Mouse (Mus musculus): ENCODE measurements around the gene H1f0. TPM values are rescaled to one million over a fixed set of nuclear protein-coding genes. Genes with fewer than 3 reads are reported as not detected.

Gene H1f0
- polyA plus RNA-seq (2014; fragmentation: Illumina TruSeq; extraction: RNeasy Lipid Tissue Mini Kit (QIAGEN cat#74804); ENCODE audit: low read depth, low replicate concordance) = 206 TPM

DNA sequence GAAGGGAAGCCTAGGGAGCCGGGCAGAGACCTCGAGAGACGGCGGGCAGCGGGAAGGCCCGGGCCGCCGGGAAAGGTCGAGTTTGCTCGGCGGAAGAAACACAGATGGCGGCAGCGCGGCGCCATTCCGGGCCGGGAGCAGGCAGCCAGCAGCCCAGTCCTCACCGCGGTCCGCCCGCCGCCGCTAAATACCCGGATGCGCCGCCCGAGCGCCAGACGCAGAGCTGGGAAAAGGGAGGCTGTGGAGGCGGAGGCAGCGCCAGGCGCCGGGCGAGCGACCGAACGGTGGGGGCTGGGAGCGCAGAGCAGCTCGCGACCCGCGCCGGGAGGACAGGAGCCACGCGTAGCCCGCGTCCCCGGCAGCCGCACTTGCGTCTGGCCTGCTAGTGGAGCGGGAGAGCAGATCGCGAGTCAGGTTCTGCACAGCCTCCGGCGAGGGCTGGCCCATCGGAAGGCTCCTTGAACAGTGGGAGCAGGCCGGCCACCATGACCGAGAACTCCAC lies at the start of gene H1f0:
Gene H1f0, plus strand, starts transcription at position 214 of the 502 bp plus-strand sequence.

DNA sequence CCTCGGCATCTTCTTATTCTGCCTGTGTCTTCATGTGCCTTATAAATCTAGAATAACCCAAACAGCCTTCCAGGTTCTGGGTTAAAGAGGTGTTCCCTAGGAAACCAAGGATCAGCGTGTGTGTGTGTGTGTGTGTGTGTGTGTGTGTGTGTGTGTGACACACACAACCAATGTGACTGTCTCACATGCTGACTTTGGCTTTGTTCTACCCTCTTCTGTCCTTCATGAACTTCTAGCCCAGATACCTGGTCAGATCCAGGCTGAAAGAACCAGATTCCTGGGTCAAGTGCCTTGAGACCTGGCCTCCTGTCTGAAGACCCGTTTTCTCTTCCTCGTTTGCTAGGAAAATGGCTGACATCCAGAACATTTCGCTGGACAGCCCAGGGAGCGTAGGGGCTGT lies 13.3 kb downstream of the H1f0 start, which contains the start of gene Galr3:
Gene Galr3, plus strand, starts transcription at position 301 of the 400 bp plus-strand sequence.

DNA sequence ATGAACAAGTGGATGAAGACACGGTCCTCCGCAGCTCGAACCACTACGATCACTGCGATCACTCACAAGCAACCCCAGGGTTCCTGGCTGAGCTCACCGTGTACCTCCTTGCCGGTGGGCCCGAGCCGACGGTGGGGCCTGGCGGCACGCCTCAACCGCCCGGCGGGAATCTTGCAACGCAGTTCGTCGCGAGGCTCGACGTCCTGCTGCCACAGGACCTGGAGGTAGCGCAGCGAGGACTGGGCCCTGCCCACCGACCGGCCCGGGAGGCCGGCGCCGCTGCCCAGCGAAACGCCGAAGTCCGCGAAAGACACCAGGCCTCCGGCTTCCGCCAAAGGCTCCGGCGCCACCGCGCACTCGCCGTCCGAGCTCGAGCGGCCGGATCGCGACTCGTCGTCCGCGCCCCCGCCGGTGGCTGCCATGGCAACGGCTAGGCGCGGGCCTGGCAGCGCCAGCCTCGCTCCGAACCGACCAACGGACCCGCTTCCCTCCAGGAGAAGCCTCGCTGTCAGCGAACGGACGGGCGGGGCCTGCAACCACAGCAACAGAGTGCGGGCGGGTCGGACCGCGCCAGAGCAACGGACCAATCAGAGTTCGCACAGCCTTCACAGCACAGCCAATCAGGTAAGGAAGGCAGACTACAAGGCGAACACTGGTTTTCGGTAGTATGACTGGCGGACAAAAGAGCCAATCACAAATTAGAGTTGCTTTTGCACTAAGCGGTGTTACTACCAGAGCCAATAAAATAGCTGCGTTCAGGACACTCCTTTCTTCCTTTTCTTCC lies 34.3 kb downstream of the H1f0 start, which contains the start of gene Ankrd54:
Gene Ankrd54, minus strand, starts transcription at position 518 of the 784 bp plus-strand sequence.

DNA sequence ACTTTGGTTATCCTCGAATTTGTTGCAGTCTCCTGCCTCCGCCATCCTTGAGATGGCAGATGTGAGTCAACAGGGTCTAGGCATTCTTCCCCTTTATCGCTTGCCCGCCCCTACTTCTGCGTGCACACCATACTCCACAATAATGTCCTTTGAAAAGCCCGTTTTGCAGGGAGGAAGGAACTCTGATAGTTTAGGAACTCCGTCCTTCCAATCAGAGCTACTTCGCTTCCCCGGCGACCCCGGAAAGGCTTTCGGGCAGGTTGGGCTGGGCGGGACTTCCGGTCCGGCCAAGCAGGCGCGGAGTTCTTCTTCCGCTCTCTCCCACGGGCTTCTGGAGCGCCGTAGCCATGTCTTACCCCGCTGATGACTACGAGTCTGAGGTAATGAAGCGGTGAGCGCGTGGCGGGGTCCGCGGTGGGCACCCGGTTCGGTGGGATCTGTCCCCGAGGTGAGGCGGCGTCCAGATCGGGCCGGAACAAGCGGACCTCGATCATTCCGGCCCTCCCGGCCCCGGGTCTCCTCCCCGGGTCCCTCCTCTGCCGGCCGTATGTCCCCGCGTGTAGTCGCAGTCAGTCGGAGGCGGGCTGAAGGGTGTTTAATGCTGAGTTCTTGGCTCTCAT lies 46.8 kb downstream of the H1f0 start, which contains the start of gene Eif3l:
Gene Eif3l, plus strand, starts transcription at position 267 of the 620 bp plus-strand sequence.

Other genes starting within 250 kb of the H1f0 start
- gene Card10, start 225.4 kb upstream of the H1f0 start, polyA plus RNA-seq (2014; fragmentation: Illumina TruSeq; extraction: RNeasy Lipid Tissue Mini Kit (QIAGEN cat#74804); ENCODE audit: low read depth, low replicate concordance) = 0.66 TPM
- gene Cdc42ep1, start 185.8 kb upstream of the H1f0 start, polyA plus RNA-seq (2014; fragmentation: Illumina TruSeq; extraction: RNeasy Lipid Tissue Mini Kit (QIAGEN cat#74804); ENCODE audit: low read depth, low replicate concordance) = not detected
- 0.95 TPM for gene Lgals2, start 172.9 kb upstream of the H1f0 start, polyA plus RNA-seq (2014; fragmentation: Illumina TruSeq; extraction: RNeasy Lipid Tissue Mini Kit (QIAGEN cat#74804); ENCODE audit: low read depth, low replicate concordance)
- 0.66 TPM for gene Gga1, start 151.3 kb upstream of the H1f0 start, polyA plus RNA-seq (2014; fragmentation: Illumina TruSeq; extraction: RNeasy Lipid Tissue Mini Kit (QIAGEN cat#74804); ENCODE audit: low read depth, low replicate concordance)
- not detected for gene Gm49510, start 128.8 kb upstream of the H1f0 start, polyA plus RNA-seq (2014; fragmentation: Illumina TruSeq; extraction: RNeasy Lipid Tissue Mini Kit (QIAGEN cat#74804); ENCODE audit: low read depth, low replicate concordance)
- gene Sh3bp1, start 128.7 kb upstream of the H1f0 start, polyA plus RNA-seq (2014; fragmentation: Illumina TruSeq; extraction: RNeasy Lipid Tissue Mini Kit (QIAGEN cat#74804); ENCODE audit: low read depth, low replicate concordance) = 0.85 TPM
- gene Pdxp, start 114.5 kb upstream of the H1f0 start, polyA plus RNA-seq (2014; fragmentation: Illumina TruSeq; extraction: RNeasy Lipid Tissue Mini Kit (QIAGEN cat#74804); ENCODE audit: low read depth, low replicate concordance) = 0.35 TPM
- gene Lgals1, start 101.7 kb upstream of the H1f0 start, polyA plus RNA-seq (2014; fragmentation: Illumina TruSeq; extraction: RNeasy Lipid Tissue Mini Kit (QIAGEN cat#74804); ENCODE audit: low read depth, low replicate concordance) = 2.7 TPM
- 1.6 TPM for gene Nol12, start 93.5 kb upstream of the H1f0 start, polyA plus RNA-seq (2014; fragmentation: Illumina TruSeq; extraction: RNeasy Lipid Tissue Mini Kit (QIAGEN cat#74804); ENCODE audit: low read depth, low replicate concordance)
- gene Triobp, start 80.7 kb upstream of the H1f0 start, polyA plus RNA-seq (2014; fragmentation: Illumina TruSeq; extraction: RNeasy Lipid Tissue Mini Kit (QIAGEN cat#74804); ENCODE audit: low read depth, low replicate concordance) = 2.2 TPM
- gene Galr3, start 13.4 kb downstream of the H1f0 start, polyA plus RNA-seq (2014; fragmentation: Illumina TruSeq; extraction: RNeasy Lipid Tissue Mini Kit (QIAGEN cat#74804); ENCODE audit: low read depth, low replicate concordance) = not detected
- gene Ankrd54, start 34.4 kb downstream of the H1f0 start, polyA plus RNA-seq (2014; fragmentation: Illumina TruSeq; extraction: RNeasy Lipid Tissue Mini Kit (QIAGEN cat#74804); ENCODE audit: low read depth, low replicate concordance) = 1.5 TPM
- 76.2 TPM for gene Eif3l, start 46.7 kb downstream of the H1f0 start, polyA plus RNA-seq (2014; fragmentation: Illumina TruSeq; extraction: RNeasy Lipid Tissue Mini Kit (QIAGEN cat#74804); ENCODE audit: low read depth, low replicate concordance)
- gene Micall1, start 80.4 kb downstream of the H1f0 start, polyA plus RNA-seq (2014; fragmentation: Illumina TruSeq; extraction: RNeasy Lipid Tissue Mini Kit (QIAGEN cat#74804); ENCODE audit: low read depth, low replicate concordance) = 9.1 TPM
- gene Polr2f, start 112.6 kb downstream of the H1f0 start, polyA plus RNA-seq (2014; fragmentation: Illumina TruSeq; extraction: RNeasy Lipid Tissue Mini Kit (QIAGEN cat#74804); ENCODE audit: low read depth, low replicate concordance) = not detected
- 0.38 TPM for gene 1700088E04Rik, start 112.8 kb downstream of the H1f0 start, polyA plus RNA-seq (2014; fragmentation: Illumina TruSeq; extraction: RNeasy Lipid Tissue Mini Kit (QIAGEN cat#74804); ENCODE audit: low read depth, low replicate concordance)
- 0.16 TPM for gene Sox10, start 136.8 kb downstream of the H1f0 start, polyA plus RNA-seq (2014; fragmentation: Illumina TruSeq; extraction: RNeasy Lipid Tissue Mini Kit (QIAGEN cat#74804); ENCODE audit: low read depth, low replicate concordance)
- 24.6 TPM for gene Pick1, start 200.7 kb downstream of the H1f0 start, polyA plus RNA-seq (2014; fragmentation: Illumina TruSeq; extraction: RNeasy Lipid Tissue Mini Kit (QIAGEN cat#74804); ENCODE audit: low read depth, low replicate concordance)
- 1.3 TPM for gene Gm49486, start 200.9 kb downstream of the H1f0 start, polyA plus RNA-seq (2014; fragmentation: Illumina TruSeq; extraction: RNeasy Lipid Tissue Mini Kit (QIAGEN cat#74804); ENCODE audit: low read depth, low replicate concordance)
- gene Slc16a8, start 226.3 kb downstream of the H1f0 start, polyA plus RNA-seq (2014; fragmentation: Illumina TruSeq; extraction: RNeasy Lipid Tissue Mini Kit (QIAGEN cat#74804); ENCODE audit: low read depth, low replicate concordance) = not detected